Mouse (Mus musculus) liver, adult 2 months (tissue): ENCODE results near the gene Il27ra. TPM values are rescaled to one million over a fixed set of nuclear protein-coding genes. Genes with fewer than 3 reads are reported as not detected.

Experiments used
- DNase-seq: peaks from one replicate; pipeline ENCODE4 v3.0.0-alpha.2; 2011; ENCODE audit warnings: low read depth, low spot score; ENCODE audit errors: extremely low read depth
- H3K27ac ChIP-seq: fragments of 200-500 bp; replicated peaks from 2 replicates; pipeline ENCODE4 v1.5.1; 2012; ENCODE audit warnings: low read depth, mild to moderate bottlenecking, control low read depth, inconsistent platforms, low read length; ENCODE audit not compliant: insufficient read depth
- H3K27me3 ChIP-seq: fragments of 200-500 bp; 2 replicates; pipeline ENCODE4 v1.6.1; 2012; ENCODE audit warnings: mild to moderate bottlenecking, moderate library complexity, low read length, inconsistent platforms; ENCODE audit not compliant: control insufficient read depth, insufficient read depth
- H3K36me3 ChIP-seq: fragments of 200-500 bp; 2 replicates; pipeline ENCODE4 v1.6.1; 2012; ENCODE audit warnings: low read length, inconsistent platforms; ENCODE audit not compliant: control insufficient read depth, insufficient read depth
- H3K4me1 ChIP-seq: fragments of 200-500 bp; 2 replicates; pipeline ENCODE4 v1.6.1; 2011; ENCODE audit warnings: low read length; ENCODE audit not compliant: control insufficient read depth, insufficient read depth
- H3K4me3 ChIP-seq: fragments of 200-500 bp; 2 replicates; pipeline ENCODE4 v1.5.1; 2011; ENCODE audit warnings: low read depth, mild to moderate bottlenecking, control low read depth, low read length, moderate library complexity; ENCODE audit not compliant: insufficient read depth
- H3K79me2 ChIP-seq: fragments of 200-500 bp; 2 replicates; pipeline ENCODE4 v1.6.1; 2012; ENCODE audit warnings: inconsistent platforms, mild to moderate bottlenecking, low read length, moderate library complexity; ENCODE audit not compliant: control insufficient read depth, insufficient read depth
- H3K9ac ChIP-seq: fragments of 200-500 bp; 2 replicates; pipeline ENCODE4 v1.6.1; 2012; ENCODE audit warnings: low read depth, mild to moderate bottlenecking, control low read depth, inconsistent platforms, low read length
- CTCF ChIP-seq: fragments of 200-500 bp; IDR thresholded peaks from 2 replicates; pipeline ENCODE4 v1.5.1; 2011; ENCODE audit warnings: low read depth, low read length, control low read depth
- POLR2A ChIP-seq: fragments of 200-500 bp; IDR thresholded peaks from 2 replicates; pipeline ENCODE4 v1.6.1; 2011; ENCODE audit warnings: low read length, control low read depth; ENCODE audit not compliant: insufficient read depth; ENCODE audit errors: extremely low read depth
- WGBS: fragments of 180-500 bp; shearing (Covaris S2); methylation state at CpG from one replicate; pipeline ENCODE4 v1.1.7; 2018; 5-methylcytosine and 5-hydroxymethylcytosine counted together
- polyA plus RNA-seq: library from polyadenylated mRNA; depleted of rRNA; stranded (reverse); fragments of >200 nt; gene quantifications from 2 replicates; pipeline ENCODE4 v1.2.3, GENCODE M21; 2012
- total RNA-seq: library from RNA; depleted of rRNA; stranded (reverse); fragments of >200 nt; gene quantifications from 2 replicates; pipeline ENCODE4 v1.2.3, GENCODE M21; 2014

Il27ra gene
- total and polyA plus RNA-seq, 2 experiments, result 1.5 to 2.1 TPM

DNA sequence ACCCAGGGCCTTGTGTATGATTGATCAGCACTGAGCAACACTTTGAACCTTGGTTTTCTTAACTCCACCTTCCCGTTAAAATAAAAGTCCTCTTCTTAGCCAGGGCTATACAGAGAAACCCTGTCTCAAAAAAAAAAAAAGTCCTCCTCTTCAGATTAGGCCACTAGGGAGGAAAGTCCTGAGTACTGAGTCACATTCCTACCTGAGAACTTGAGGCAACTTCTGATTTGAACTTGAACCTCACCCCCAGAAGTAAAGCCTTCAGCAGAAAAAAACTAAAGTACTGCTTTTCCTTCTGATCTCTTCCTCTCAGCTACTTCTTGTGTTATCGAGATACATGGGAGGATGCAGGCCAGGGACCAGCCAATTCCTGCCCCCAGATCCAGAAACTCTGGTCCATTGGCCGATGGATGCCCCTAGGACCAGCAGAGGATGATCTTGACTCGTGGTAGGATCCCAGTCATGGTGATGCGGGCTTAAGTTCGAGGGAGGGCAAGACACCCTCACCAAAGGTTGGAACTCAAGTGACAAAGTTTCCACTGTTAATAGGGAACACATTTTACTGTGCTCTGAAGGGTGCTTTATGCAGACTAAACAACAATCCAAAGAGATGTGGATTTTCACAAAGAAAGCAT lies 38.7 kb downstream of the Il27ra start:
- DNase-seq, result peak; percentile 25
- Histone ChIP-seq H3K4me3 (peak overlapping the region; percentile 78; the same call in 1 of the 2 replicates), H3K4me1 (peaks cover 25% of the 10 kb centered on the region), H3K9ac (no peak overlapping the region), H3K27me3 (no peaks in the 10 kb centered on the region), H3K79me2 (no peaks in the 10 kb centered on the region), H3K27ac (0 out of 2 replicates have a peak overlapping the region, but pooled peaks have one; percentile 93), H3K36me3 (no peaks in the 10 kb centered on the region)
- no peak for TF ChIP-seq POLR2A
- no peak for TF ChIP-seq CTCF
- 52% methylated on average over 6 of the region's 6 CpGs for WGBS

DNA sequence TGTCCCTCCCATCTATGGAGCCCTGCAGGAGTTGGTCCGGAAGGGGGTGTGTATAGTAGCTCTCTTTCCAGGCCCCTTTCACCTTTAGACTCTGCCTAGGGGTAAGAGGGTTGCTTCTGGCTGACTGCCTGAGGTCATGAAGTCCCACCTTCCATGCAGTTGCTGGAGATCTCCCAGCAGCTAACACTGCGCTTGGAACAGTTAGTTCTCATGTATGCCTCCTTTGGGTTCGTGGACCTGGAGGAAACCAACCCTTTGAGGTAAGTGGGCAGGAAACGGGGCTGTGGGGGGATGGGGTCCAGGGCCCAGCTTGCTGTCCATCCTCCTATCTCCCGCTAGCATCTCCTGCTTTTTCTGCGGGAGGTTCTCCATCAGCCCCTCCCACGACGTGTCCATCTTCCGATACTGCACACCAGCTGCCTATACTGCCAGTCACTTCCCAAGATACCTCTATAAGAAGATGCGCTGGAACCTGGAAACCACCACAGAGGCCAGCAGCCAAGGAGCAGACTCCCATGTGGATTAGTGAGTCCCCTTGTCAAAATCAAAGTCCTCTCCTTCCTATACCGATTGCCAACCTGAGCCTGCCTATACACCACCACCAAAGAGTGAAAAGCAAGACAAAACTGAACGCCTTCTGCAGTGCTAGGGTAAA lies 39.3 kb downstream of the Il27ra start:
- no peaks in the 10 kb centered on the region for H3K36me3 ChIP-seq
- 35% methylated on average over 12 of the region's 12 CpGs for WGBS
- no peak overlapping the region; the same call in 1 of the 2 replicates for H3K9ac ChIP-seq
- H3K79me2 ChIP-seq, result no peaks in the 10 kb centered on the region
- TF ChIP-seq POLR2A (no peak), CTCF (no peak)
- DNase-seq, result peak; percentile 56
- no peak overlapping the region for H3K27ac ChIP-seq
- H3K4me1 ChIP-seq, result peaks cover 27% of the 10 kb centered on the region
- H3K27me3 ChIP-seq, result no peaks in the 10 kb centered on the region
- H3K4me3 ChIP-seq, result no peak overlapping the region

DNA sequence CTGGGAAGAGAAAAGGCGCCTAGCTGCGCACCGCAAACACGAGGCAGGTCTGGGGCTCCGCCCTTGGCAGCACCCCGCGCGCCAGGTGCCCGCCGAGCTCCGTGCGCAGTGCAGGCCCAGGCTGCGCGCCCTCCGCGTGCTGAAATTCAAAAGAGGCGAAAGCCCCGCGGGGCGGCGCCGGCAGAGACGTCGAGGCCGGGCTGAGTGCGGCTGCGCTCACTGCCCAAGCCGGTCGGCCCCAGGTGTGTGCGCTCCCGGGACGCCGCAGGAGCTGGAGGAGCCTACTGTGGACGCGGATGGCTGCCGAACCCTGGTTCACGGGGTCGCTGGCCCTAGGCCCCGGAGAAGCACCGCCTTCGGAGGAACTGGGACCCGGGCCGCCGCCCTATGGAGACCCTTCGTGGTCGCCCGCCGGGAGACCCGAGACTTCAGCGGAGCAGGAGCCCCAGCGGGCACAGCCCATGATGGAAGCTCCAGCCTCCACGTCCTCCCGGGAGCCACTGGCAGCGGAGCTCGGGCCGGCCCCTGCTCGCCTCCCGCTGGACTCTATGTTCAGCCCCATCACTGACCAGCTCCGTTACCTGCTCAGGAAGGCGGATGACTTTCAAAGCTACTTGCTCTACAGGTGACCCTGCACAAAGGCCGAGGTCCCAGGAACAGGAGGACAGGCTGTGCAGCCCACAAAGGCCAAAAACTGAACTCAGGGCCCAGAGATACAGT lies 40.9 kb downstream of the Il27ra start, which contains the start of gene 1700067K01Rik:
Gene 1700067K01Rik (plus strand): TSS at position 222 of the 720 bp plus-strand sequence.
- Histone ChIP-seq H3K36me3 (no peaks in the 10 kb centered on the region), H3K27me3 (no peaks in the 10 kb centered on the region), H3K79me2 (no peaks in the 10 kb centered on the region), H3K27ac (no peak within 1 kb of the TSS), H3K4me1 (peaks cover 27% of the 10 kb centered on the region), H3K4me3 (no peak within 1 kb of the TSS), H3K9ac (no peak within 1 kb of the TSS)
- TF ChIP-seq CTCF (no peak), POLR2A (no peak)
- DNase-seq, result no peak
- 82% methylated on average over 61 of the region's 61 CpGs for WGBS

DNA sequence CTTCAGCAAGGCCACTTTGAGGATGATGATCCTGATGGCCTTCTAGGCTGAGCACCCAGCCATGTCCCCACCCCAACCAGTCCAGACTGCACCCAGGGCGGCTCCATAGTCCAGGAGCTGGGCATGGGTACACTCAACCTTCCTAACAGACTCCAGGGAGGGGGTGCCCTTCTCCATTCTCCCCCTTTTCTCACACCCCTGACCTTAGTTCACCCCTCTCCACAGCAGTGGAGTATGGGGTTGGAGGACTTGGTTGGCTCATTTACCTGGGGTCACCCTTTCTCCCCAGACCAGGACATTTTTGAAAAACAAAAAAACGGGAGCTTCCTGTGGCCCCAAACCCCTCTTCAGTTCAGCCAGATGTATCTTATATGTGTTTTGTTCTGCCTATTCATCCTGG lies 42.6 kb downstream of the Il27ra start:
- H3K4me1 ChIP-seq, result peaks cover 25% of the 10 kb centered on the region
- H3K9ac ChIP-seq, result no peak overlapping the region
- no peak overlapping the region for H3K4me3 ChIP-seq

DNA sequence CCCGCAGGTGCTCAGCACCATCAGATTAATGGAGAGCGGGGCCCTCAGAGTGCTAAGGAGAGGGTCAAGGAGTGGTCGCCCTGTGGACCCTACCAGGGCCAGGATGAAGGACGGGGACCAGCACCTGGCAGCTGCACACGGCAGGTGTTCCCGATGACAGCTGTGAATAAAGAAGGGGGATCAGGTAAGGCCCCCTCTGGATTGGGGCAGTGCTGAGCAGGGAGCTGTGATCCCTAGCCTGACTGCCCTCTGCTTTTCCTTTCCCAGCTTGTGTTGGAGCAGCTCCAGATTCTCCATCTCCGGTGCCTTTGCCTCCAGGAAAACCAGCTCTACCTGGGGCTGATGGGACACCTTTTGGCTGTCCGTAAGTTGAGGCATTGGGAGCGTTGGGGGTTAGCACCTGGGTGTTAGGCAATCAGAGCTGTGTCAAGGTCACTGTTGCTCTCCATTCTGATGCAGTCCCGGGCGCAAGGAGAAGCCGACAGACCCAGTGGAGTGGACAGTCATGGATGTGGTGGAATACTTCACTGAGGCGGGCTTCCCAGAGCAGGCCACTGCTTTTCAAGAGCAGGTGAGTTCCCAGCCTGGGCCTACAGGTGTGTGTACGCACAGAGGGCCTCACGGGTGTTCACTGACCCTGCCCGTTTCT lies 43.2 kb downstream of the Il27ra start:
- Histone ChIP-seq H3K27me3 (no peaks in the 10 kb centered on the region), H3K27ac (no peak overlapping the region), H3K79me2 (no peaks in the 10 kb centered on the region), H3K36me3 (no peaks in the 10 kb centered on the region; the same call in 1 of the 2 replicates), H3K4me1 (peaks cover 25% of the 10 kb centered on the region), H3K4me3 (no peak overlapping the region), H3K9ac (peak overlapping the region; percentile 82; the same call in 1 of the 2 replicates)
- WGBS, result 40% methylated on average over 16 of the region's 16 CpGs
- no peak for TF ChIP-seq POLR2A
- TF ChIP-seq CTCF, result no peak
- DNase-seq, result peak; percentile 58

More for the DNA sequence above, 42.6 kb downstream of the Il27ra start:
- TF ChIP-seq POLR2A (no peak), CTCF (no peak)
- 91% methylated on average over 2 of the region's 2 CpGs for WGBS
- Histone ChIP-seq H3K36me3 (no peaks in the 10 kb centered on the region; the same call in 1 of the 2 replicates), H3K79me2 (no peaks in the 10 kb centered on the region), H3K27me3 (no peaks in the 10 kb centered on the region), H3K27ac (no peak overlapping the region)
- DNase-seq, result no peak
